Mouse (Mus musculus): ENCODE measurements around the gene Ugt1a6b. TPM values are rescaled to one million over a fixed set of nuclear protein-coding genes. Genes with fewer than 3 reads are reported as not detected.

Ugt1a6b gene
- total RNA-seq, 2 experiments from 2014 or later = 0.30 TPM; not detected in 1

DNA sequence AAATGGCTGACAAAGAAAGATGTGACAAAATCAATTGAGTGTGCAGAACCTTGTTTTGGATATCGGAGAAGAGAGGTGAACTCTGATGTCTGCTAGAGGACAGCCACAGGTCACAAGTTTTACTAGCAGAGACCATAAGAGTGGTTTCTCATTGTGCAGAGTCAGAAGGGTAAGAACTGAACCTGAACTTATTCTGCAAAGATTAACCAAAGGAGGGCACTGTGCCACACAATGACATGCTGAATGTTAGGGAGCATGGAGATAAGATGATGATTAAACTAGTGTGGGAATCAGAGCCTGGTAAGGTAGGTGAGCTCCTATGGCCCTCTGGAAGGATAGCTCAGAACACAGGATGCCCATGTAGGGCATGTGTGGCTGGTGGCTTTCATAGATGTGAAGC lies 92.6 kb downstream of the Ugt1a6b start:
- no peak for DNase-seq (ENCODE audit: low spot score in 2 of 2)

DNA sequence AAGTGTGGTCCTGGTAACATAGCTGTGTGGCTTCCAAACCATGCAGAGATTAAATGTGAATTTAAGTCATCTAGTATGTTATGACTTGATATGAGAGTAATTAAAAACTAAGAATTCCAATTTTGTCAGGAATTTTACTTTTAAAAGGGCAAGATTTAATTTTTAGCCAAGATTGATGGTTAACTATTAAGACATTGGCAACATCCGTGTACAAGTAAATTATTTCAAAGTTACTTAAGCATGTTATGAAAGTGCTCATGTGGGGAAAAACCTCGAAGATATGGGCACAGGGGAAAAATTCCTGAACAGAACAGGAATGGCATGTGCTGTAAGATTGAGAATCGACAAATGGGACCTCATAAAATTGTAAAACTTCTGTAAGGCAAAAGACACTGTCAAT lies 94.4 kb downstream of the Ugt1a6b start:
- no peak for DNase-seq (ENCODE audit: low spot score in 2 of 2)

DNA sequence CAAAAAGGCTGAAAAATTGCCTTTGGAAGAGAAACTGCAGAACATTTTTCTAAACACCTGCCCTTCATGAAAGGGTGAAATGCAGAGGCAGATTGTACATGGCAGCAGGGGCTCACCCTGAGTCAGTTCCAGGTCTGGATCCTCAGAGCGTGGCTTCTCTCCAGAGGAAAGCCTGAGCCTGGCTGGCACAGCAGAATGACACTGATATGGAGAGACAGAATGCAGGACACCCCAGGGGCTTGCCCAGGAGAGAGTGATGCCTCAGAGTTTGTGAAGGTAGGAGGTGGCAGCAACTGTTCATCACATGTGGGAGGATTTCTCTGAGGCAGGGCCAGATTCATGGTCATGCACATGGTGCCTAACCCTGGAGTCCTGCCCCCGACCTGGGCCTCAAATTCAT lies 96.9 kb downstream of the Ugt1a6b start:
- DNase-seq (ENCODE audit: low spot score in 2 of 2) = no peak

DNA sequence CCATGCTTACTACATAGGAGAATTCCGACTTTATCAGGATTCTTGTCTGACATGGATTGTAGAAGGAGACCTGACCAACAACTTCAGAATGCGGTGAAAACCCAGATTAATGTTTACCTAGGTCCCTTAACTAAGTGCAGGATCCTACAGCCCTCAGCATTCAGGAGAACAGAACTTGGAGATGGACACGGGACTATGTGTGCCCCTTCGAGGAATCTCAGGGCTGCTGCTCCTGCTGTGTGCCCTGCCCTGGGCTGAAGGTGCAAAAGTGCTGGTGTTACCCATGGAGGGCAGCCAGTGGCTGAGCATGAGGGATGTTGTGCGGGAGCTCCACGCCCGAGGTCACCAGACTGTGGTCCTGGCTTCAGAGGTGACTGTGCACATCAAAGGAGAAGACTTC lies 97.4 kb downstream of the Ugt1a6b start, which contains the start of gene Ugt1a2:
Gene Ugt1a2 (plus strand): TSS at position 146 of the 400 bp plus-strand sequence.
- no peak for DNase-seq (ENCODE audit: low spot score in 2 of 2)

DNA sequence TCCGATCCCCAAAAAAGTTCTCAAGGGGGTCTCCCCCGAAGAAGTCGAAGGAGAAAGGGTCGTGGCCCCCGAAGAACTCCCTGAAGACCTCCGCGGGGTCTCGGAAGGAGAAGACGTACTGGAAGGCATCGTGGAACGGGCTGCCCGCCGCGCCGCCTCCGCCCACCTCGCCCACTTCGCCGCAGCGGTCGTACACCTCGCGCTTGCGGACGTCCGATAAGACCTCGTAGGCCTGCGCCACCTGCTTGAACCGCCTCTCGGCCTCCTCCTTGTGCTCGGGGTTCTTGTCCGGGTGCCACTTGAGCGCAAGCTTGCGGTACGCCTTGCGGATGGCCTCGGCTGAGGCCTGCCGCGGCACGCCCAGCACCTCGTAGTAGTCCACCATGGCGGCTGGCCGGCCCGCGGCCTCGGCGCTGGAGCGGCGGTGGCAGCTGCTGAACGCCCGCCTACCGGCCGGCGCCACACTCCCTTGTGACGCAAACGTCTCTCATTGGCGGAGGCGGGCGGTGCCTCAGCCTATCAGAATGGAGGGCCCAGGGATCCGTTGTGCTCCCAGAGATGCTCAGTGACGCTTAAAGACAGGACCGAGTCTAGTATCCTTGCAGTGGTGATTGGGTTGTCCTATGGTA lies 102.4 kb downstream of the Ugt1a6b start, which contains the start of gene Dnajb3:
Gene Dnajb3 (minus strand): TSS at position 489 of the 629 bp plus-strand sequence.
- peak; percentile 80 to 88 for DNase-seq (ENCODE audit: low spot score in 2 of 2)

DNA sequence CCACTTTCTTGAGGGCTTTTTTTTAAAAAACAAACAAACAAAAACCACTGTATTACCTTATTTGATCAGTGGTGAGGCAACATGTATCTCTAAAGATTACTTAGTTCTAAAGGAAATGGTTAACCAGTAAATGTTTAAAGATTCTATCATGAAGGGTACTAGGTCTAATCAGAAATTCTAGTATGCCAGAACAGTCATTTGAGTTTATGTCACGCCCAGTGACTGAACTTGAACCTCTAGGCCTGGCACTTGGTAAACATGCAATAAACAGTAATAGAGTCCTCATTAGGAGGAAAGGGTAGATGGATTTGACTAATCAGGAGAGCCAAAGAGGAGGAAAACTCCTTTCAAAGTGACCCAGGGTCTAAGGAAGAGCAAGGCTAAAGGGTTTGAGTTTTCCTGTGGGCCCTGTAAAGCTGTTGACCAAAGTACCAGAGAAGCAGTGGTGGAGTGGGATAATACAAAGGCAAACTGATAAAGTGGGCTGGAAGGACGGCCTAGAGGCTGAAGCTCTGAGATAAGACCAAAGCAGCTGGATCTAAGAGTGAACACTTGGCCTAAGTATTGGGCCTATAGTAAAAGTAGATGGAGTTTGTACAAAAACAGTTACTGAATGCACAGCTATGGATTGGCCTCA lies 103.9 kb downstream of the Ugt1a6b start:
- no peak for DNase-seq (ENCODE audit: low spot score in 2 of 2)

DNA sequence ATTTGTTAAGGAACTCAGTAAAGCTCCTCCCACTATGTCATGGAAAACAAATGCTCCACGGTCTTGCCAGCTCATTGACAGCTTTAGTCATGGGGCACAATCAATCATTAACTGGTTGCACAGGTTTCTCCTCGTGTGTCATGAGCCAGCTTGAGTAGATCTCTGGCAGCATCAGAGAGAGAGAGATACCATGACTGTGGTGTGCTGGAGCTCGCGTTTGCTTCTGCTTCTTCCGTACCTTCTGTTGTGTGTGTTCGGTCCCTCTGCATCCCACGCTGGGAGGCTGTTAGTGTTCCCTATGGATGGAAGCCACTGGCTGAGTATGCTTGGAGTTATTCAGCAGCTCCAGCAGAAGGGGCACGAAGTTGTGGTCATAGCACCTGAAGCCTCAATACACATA lies 108.8 kb downstream of the Ugt1a6b start, which contains the start of gene Ugt1a1:
Gene Ugt1a1 (plus strand): TSS at position 148 of the 400 bp plus-strand sequence.
- no peak for DNase-seq (ENCODE audit: low spot score in 2 of 2)

DNA sequence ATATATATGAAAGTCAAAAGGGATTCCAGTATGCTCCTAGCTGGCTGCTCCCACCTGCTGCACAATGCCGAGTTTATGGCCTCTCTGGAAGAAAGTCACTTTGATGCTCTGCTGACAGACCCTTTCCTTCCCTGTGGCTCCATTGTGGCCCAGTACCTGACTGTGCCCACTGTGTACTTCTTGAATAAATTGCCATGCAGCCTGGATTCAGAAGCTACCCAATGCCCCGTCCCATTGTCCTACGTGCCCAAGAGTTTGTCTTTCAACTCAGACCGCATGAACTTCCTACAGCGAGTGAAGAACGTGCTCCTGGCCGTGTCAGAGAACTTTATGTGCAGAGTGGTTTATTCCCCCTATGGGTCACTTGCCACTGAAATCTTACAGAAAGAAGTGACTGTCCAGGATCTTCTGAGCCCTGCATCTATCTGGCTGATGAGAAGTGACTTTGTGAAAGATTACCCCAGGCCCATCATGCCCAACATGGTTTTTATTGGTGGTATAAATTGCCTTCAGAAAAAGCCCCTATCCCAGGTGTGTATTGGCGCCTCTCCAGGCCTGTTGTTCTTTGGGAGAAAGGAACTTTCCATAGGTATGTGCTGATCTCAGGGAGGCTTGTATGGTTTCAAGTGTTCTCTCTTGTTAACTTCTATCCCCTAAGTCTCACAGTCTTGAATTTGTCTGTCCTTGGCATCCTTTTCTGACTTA lies 109.4 kb downstream of the Ugt1a6b start:
- no peak for DNase-seq (ENCODE audit: low spot score in 2 of 2)

DNA sequence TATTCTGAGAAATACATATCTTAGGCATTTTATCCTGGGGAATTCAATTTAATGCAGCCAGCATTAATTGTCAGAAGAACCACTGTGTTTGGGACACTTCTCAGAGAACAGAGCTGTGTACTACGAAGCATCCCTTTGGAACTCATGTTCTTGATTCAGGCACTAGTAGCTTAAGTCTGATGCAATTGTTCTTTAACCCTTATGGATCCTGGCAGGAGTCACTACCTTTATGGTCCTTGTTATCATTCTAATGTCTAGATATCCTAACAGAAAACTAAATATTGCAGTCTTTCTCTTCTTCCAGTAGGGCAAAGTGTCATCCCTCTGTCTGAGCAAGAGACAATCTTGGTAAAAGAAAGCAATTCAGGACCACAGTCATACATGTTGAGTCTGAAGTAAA lies 110.0 kb downstream of the Ugt1a6b start:
- DNase-seq (ENCODE audit: low spot score in 2 of 2) = no peak

DNA sequence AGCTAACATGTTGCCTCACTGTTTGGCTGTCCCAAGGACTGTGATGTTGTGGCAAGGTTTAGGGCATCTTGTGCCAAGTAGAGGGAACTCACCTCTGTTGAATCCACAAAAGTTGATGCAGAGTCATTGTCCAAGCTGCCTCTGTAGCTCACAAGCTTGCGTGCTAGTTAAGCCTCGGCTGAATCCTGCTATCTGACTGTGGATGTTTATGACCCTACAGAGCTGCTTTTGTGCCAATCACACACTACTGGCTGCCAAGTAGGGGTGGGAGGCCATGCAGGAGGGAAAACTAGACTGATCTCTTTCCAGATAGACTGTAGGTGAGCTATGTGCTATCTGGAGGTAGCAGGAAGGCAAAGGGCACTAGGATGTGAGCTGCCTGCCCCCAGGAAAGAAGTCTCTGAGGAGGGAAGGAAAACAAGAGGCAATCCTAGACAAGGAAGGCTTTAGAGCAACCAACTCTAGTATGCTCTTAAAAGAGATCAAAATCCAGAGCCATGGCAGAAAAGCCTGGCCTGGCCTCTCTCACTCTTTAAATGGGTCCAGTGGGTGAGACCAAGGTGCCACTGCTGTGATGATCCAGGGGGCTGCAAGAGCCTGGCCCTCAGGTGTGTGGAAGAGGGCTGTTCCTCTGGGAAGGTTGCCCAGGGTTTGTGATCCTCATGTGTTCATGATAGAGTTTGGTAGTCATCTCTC lies 110.9 kb downstream of the Ugt1a6b start:
- no peak for DNase-seq (ENCODE audit: low spot score in 2 of 2)

DNA sequence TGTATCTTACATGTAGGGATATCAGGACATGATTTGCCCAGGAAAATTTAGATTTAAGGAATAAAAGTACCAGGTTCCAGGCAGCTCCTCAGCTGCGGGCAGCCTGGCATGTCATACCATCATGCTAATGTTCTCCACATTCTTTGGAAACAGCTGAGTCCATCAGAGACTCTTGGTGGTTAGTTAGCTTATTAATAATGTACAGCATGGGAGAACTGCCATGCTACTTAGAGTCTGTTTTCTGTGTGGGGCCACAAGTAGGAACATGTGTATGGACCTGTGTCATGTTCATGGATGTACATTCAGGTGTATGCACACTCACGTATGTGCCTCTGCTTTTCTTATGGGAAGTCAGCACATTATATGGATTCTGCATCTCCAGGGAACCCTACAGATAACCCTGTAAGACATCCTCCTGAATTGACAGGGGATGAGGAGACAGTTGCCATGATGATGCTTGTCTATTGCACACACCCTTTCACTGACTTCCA lies 111.5 kb downstream of the Ugt1a6b start:
- no peak for DNase-seq (ENCODE audit: low spot score in 2 of 2)

DNA sequence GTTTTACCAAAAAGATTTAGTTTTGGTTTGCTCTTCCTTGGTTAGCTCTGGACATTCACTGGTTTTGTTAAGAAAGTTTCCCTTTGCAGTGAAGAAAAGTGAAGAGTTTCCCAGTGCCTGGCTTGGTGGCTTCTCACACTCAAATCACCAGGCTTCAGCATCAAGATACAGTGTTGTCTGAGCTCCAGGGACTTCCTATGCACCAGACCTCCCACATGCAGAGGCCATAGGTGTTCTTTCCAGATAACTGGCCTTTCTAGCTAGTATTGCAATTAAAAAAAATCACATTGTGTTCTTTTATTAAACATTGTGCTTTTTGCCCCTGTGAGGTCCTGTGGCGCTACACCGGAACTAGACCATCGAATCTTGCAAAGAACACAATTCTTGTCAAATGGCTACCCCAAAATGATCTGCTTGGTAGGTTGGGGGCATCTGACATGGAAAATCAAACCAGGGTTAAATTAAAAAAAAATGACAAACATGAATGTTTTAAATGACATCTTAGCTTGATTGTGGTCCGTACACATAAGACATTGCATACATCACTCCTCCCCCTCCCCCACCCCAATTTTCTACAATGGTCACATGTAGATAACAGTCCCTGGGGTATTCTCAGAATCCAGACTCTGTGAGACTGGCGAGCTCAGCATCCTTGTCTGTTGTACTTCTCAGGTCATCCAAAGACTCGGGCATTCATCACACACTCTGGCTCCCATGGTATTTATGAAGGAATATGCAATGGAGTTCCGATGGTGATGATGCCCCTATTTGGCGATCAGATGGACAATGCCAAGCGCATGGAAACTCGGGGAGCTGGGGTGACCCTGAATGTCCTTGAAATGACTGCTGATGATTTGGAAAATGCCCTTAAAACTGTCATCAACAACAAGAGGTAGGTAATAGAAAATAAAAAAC lies 112.7 kb downstream of the Ugt1a6b start:
- no peak for DNase-seq (ENCODE audit: low spot score in 2 of 2)

DNA sequence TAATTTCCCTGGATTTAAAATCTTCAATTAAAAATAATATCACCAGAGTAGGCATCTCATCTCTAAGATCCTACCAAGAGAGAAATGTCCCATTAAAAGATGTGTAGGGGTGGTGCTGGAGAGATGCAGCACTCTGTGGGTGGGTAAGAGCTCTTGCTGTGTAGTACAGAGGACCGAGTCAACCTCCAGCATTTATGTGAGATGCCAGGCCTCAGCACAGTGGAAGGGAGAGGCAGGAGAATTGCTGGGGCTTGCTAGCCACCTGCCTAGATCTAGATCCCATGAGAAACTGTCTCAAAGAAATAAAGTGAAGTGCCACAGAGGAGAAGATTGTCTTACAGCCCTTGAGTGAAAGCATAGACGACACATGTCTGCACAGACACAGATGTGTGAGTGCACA lies 113.5 kb downstream of the Ugt1a6b start:
- no peak for DNase-seq (ENCODE audit: low spot score in 2 of 2)

DNA sequence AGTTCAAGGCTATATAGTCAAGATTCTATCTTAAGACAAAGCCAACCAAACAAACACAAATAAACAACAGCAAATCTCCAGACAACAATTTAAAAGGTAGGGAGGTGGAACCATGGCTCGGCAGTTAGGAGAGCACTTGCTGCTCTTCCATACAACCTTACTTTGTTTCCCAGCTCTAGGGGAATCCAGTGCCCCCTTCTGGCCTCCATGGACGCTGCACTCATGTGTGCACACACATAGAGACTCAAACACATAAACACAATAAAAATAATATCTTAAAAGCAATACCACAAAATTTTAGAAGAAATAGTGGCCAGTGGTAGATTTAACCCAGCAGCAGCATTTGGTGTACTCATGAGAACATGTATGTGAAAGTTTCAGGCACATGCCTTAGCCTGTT lies 114.1 kb downstream of the Ugt1a6b start:
- no peak for DNase-seq (ENCODE audit: low spot score in 2 of 2)

DNA sequence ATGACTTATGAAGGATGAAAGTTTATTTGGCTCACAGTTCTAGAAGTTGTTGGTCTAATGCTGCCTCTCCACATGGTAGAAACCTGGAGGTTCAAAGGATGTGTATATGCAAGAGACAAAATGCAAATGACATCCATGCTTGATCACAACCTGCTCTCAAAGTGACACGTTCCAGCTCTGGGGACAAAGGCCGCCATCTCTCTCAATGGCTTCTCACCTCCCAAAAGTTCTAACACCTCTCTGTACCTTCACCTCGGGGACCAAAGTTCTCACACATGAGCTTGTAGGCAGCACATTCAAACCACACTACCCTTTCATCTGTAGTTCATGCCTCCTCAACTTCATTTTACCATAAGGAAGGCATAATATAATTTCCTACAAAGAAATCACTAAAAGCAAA lies 114.5 kb downstream of the Ugt1a6b start:
- no peak for DNase-seq (ENCODE audit: low spot score in 2 of 2)

DNA sequence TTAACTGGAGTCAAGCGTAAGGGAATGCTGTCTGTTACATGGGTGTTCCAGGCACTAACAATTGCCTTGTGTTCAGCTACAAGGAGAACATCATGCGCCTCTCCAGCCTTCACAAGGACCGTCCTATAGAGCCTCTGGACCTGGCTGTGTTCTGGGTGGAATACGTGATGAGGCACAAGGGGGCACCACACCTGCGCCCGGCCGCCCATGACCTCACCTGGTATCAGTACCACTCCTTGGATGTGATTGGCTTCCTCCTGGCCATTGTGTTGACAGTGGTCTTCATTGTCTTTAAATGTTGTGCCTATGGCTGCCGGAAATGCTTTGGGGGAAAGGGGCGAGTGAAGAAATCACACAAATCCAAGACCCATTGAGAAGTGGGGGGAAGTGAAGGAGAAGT lies 115.0 kb downstream of the Ugt1a6b start:
- DNase-seq (ENCODE audit: low spot score in 2 of 2) = no peak

DNA sequence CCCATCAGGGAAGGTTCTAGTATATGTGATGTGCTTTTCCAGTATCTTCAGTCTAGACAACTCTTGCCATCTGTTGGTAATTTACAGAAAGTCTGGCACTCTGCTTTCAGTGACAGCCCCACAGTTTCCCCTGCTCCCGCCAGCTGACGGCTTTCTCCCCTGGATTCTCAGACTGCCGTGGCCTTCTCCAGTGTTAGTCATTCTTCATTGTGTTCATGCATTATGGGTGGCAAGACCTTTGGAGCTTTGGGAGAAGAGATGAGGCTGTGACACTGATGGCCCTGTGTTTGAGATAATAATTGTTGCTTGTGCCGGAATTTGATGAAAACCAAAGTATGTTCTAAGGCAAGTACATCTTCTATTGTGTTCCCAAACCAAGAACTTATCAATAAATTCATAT lies 115.5 kb downstream of the Ugt1a6b start:
- no peak for DNase-seq (ENCODE audit: low spot score in 2 of 2)

DNA sequence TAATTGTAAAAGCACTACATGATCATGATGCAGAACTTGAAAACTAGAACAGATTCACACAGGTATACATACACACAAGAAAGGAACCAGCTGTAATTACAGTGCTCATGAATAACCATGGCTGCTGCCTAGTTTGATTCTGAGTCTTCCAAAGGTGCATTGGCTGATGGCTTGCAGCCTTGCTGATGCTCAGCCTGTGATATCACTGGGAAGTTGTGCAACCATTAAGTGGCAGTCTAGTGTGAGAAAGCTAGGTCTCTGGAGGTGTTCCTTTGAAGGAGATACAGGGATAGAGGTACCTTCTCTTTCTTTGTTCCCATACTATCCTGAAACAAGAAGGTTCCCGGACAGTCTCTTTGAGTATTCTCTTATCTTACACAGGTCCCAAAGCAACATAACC lies 116.0 kb downstream of the Ugt1a6b start:
- DNase-seq (ENCODE audit: low spot score in 2 of 2) = no peak

DNA sequence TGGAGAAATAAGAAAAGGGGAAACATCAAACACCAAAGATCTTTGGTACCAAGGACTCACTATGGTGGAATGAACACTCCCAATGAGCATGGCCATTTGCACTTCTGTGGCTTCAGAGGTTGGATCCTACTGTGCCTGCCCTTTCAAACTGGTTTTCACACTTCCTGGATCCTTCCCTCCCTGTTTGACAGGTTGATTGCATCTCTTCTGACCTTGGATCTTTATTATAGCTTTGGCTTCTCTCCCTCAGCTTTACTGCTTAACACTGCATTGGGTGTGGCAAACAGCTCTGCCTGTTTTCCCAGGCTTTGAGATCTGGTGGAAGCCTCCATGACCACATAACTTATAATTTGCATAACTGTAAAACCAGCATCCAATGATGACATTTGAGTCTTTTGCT lies 117.3 kb downstream of the Ugt1a6b start:
- DNase-seq (ENCODE audit: low spot score in 2 of 2) = no peak

DNA sequence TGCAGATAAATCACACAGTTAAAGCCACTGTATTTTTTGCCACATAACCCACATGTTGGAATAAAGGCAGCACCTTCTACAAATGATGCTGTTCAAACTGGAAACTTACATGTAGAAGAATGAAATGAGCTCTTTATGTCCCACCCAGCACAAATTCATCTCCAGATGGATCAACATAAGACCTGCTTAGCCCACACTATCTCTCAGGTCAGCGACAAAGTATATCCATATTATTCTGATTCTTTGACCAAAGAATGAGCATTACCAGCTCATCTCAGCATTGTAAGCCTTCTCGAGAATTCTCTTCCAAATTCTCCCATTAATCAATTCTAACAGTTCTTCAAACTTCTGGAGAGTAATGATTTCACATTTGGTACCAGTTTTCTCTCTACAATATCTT lies 119.2 kb downstream of the Ugt1a6b start:
- DNase-seq (ENCODE audit: low spot score in 2 of 2) = no peak

All from left cerebral cortex, adult 18-20 months (tissue).